In genomic region chr2:130294936-130295277, GRCm38 (mm10) we compare ENCODE assay signal across 8 mouse cellular contexts. TPM values are rescaled to one million over a fixed set of nuclear protein-coding genes. Genes with fewer than 3 reads are reported as not detected.
A peak's percentile ranks its signal among the peaks of the same experiment; 100 is the strongest.
DNase-seq lines count a peak whose midpoint lies in the region; ATAC-seq and TF ChIP-seq lines count a peak whose summit lies in the region.

Gene Ebf4 (plus strand): TSS chr2:130295169.

- H3K27me3 ChIP-seq in cerebellum, adult 2 months (ENCODE audit: control insufficient read depth, insufficient read depth, low read length): peaks cover 2% of the 10 kb centered on the region; the same call in 1 of the 2 replicates
- peaks cover 6% of the 10 kb centered on the region; the same call in 1 of the 2 replicates for H3K27me3 ChIP-seq in embryonic facial prominence, embryonic 11.5 days (ENCODE audit: control insufficient read depth, insufficient read depth, low read length)
- peaks cover 60% of the 10 kb centered on the region for H3K27me3 ChIP-seq in limb, embryonic 12.5 days
- no peaks in the 10 kb centered on the region; the same call in 1 of the 2 replicates for H3K27me3 ChIP-seq in midbrain, embryonic 15.5 days (replicated peaks)

- H3K9me3 ChIP-seq in embryonic facial prominence, embryonic 11.5 days (replicated peaks; ENCODE audit: control insufficient read depth, low read length): no peaks in the 10 kb centered on the region
- H3K9me3 ChIP-seq in limb, embryonic 12.5 days: no peaks in the 10 kb centered on the region
- H3K9me3 ChIP-seq in midbrain, embryonic 15.5 days: no peaks in the 10 kb centered on the region

- intact Hi-C loops in heart, postnatal 10 days (cut with DNase I): no loop called here

- TF ChIP-seq POLR2A in cerebellum, adult 2 months (IDR thresholded peaks at IDR 0.05; ENCODE audit: borderline replicate concordance, insufficient read depth, low read length): no peak

- no peak for TF ChIP-seq CTCF in cerebellum, adult 2 months (IDR thresholded peaks at IDR 0.05; ENCODE audit: borderline replicate concordance, insufficient read depth, low read depth, low read length)

- no peak within 1 kb of the TSS for H3K27ac ChIP-seq in cerebellum, adult 2 months (ENCODE audit: insufficient read depth, low read length)
- H3K27ac ChIP-seq in embryonic facial prominence, embryonic 11.5 days (replicated peaks; ENCODE audit: low read depth, low read length): peak within 1 kb of the TSS; percentile 28; the same call in 1 of the 2 replicates
- peak within 1 kb of the TSS; percentile 45; the same call in 1 of the 2 replicates for H3K27ac ChIP-seq in limb, embryonic 12.5 days
- H3K27ac ChIP-seq in midbrain, embryonic 15.5 days: peak within 1 kb of the TSS; percentile 82

- H3K4me3 ChIP-seq in cerebellum, adult 2 months (replicated peaks; ENCODE audit: insufficient read depth, low read depth, low read length): peak within 1 kb of the TSS; percentile 46
- H3K4me3 ChIP-seq in embryonic facial prominence, embryonic 11.5 days (ENCODE audit: low read depth, low read length): peak within 1 kb of the TSS; percentile 72
- H3K4me3 ChIP-seq in limb, embryonic 12.5 days (replicated peaks): peak within 1 kb of the TSS; percentile 82
- peak within 1 kb of the TSS; percentile 74 for H3K4me3 ChIP-seq in midbrain, embryonic 15.5 days

- H3K9ac ChIP-seq in embryonic facial prominence, embryonic 11.5 days (replicated peaks; ENCODE audit: low read length): peak within 1 kb of the TSS; percentile 78
- H3K9ac ChIP-seq in limb, embryonic 12.5 days (replicated peaks): peak within 1 kb of the TSS; percentile 83
- H3K9ac ChIP-seq in midbrain, embryonic 15.5 days: peak within 1 kb of the TSS; percentile 79

- peak within 1 kb of the TSS; percentile 87 for H3K4me2 ChIP-seq in embryonic facial prominence, embryonic 11.5 days (ENCODE audit: low read depth, low read length)
- peak within 1 kb of the TSS; percentile 73 for H3K4me2 ChIP-seq in limb, embryonic 12.5 days
- peak within 1 kb of the TSS; percentile 72 for H3K4me2 ChIP-seq in midbrain, embryonic 15.5 days

- peak; percentile 54 for ATAC-seq in embryonic facial prominence, embryonic 11.5 days (replicated peaks; ENCODE audit: insufficient number of reproducible peaks, low FRiP score, low TSS enrichment, low read depth)
- ATAC-seq in limb, embryonic 12.5 days (ENCODE audit: insufficient number of reproducible peaks, insufficient read depth, low FRiP score, low TSS enrichment, low read depth): peak; percentile 46; the same call in 1 of the 2 replicates
- peak; percentile 72 for ATAC-seq in midbrain, embryonic 15.5 days (replicated peaks)

- no peaks in the 10 kb centered on the region for H3K4me1 ChIP-seq in cerebellum, adult 2 months (ENCODE audit: control insufficient read depth, insufficient read depth, low read length)
- H3K4me1 ChIP-seq in embryonic facial prominence, embryonic 11.5 days (ENCODE audit: control insufficient read depth, insufficient read depth, low read length): peaks cover 4% of the 10 kb centered on the region; the same call in 1 of the 2 replicates
- peaks cover 32% of the 10 kb centered on the region for H3K4me1 ChIP-seq in limb, embryonic 12.5 days (replicated peaks)
- H3K4me1 ChIP-seq in midbrain, embryonic 15.5 days: peaks cover 37% of the 10 kb centered on the region

- DNase-seq in cerebellum, adult 2 months: peak; percentile 34 to 52
- DNase-seq in cerebellum, adult 11-12 months: no peak
- DNase-seq in MN1 (ENCODE audit: low spot score) (peak; percentile 75), adipocyte (ENCODE audit: low spot score) (no peak)
- DNase-seq in embryonic facial prominence, embryonic 11.5 days (ENCODE audit: low spot score): peak; percentile 81
- DNase-seq in heart, postnatal 10 days: peak; percentile 53 to 57

- WGBS in cerebellum, adult 2 months: under 1% methylated on average over 37 of the region's 39 CpGs
- WGBS in embryonic facial prominence, embryonic 11.5 days: under 1% methylated on average over 21 of the region's 39 CpGs
- under 1% methylated on average over 35 of the region's 39 CpGs for WGBS in limb, embryonic 12.5 days
- WGBS in midbrain, embryonic 15.5 days: 0% methylated on average over 6 of the region's 39 CpGs

- no peaks in the 10 kb centered on the region for H3K36me3 ChIP-seq in embryonic facial prominence, embryonic 11.5 days (replicated peaks; ENCODE audit: control insufficient read depth, insufficient read depth, low read depth, low read length)
- peaks cover 14% of the 10 kb centered on the region; the same call in 1 of the 2 replicates for H3K36me3 ChIP-seq in limb, embryonic 12.5 days
- no peaks in the 10 kb centered on the region for H3K36me3 ChIP-seq in midbrain, embryonic 15.5 days (replicated peaks)

RNA-seq across cellular contexts. Expression of gene Ebf4, which starts in this region (rescaled TPM):
- 10.2 and 10.6 TPM in 2 replicates for polyA plus RNA-seq in cerebellum, adult 2 months (2012; rRNA removed)
- polyA plus RNA-seq in embryonic facial prominence, embryonic 11.5 days (2014; fragmentation: Nextera tagmentation; extraction: Ambion mirVana): 1.3 and 1.4 TPM in 2 replicates
- 1 to 10 TPM; 1.2 to 1.3 TPM for total RNA-seq in heart, postnatal 10 days (2021)
- 2.1 and 3.6 TPM in 2 replicates for polyA plus RNA-seq in limb, embryonic 12.5 days (2016; fragmentation: Nextera tagmentation; extraction: Ambion mirVana)
- 5.8 and 6.3 TPM in 2 replicates for polyA plus RNA-seq in midbrain, embryonic 15.5 days (2015; fragmentation: Nextera tagmentation; extraction: Ambion mirVana)

Comparison
In these comparisons a context has a peak if more than half of its experiments do, and no peak if none do; other contexts are left out.
1. DNase-seq: peak in cerebellum, adult 2 months (2 of 2), MN1 (single experiment), embryonic facial prominence, embryonic 11.5 days (single experiment) and heart, postnatal 10 days (2 of 2); none in cerebellum, adult 11-12 months (single experiment) and adipocyte (single experiment).
2. Peak in every context shown above with its lines, with median percentiles within 50 percentile points of each other: H3K4me3 ChIP-seq, ATAC-seq, H3K4me2 ChIP-seq and H3K9ac ChIP-seq.